Mouse (Mus musculus): ENCODE measurements around the gene Cfap157.

Cfap157 gene

GRCm38 (mm10) chr2:32749082-32749481, 35.1 kb downstream of the Cfap157 start:
- DNase-seq: no peak

DNA sequence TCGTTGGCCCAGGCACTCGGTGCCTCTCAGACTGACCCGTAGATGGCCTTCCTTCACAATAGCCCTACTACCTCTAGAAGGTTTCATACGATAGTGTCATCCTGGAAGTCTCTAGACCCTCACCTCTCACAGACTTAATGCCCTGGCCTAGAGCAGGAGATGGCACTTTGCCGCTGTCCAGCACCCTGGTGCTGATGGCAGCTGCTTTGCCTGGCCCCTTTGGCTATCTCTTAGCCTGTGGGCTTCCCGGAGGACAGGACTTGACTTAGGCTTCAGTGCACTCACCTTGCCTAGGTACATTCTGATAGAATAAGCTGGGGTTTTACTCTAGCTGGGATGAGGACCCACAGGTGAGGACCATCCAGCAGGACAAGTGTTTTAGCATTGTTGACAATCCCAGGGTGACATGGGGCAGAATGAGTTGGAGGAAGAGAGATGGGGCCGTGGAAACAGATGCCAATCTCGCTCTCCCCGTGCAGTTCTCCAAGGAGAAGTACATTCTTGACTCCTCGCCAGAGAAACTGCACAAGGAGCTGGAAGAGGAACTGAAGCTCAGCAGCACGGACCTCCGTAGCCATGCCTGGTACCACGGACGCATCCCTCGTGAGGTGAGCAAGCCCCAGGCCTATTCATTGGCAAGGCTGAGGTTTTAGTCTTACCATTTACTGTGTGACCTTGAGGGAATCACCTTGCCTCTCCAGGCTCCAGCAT, 39.8 kb downstream of the Cfap157 start:
- DNase-seq: peak; percentile 52 to 65

- DNase-seq: peak in 1 of 2 experiments; percentile 46
Observed at GRCm38 (mm10) chr2:32742173-32742531, 42.1 kb downstream of the Cfap157 start.

DNA sequence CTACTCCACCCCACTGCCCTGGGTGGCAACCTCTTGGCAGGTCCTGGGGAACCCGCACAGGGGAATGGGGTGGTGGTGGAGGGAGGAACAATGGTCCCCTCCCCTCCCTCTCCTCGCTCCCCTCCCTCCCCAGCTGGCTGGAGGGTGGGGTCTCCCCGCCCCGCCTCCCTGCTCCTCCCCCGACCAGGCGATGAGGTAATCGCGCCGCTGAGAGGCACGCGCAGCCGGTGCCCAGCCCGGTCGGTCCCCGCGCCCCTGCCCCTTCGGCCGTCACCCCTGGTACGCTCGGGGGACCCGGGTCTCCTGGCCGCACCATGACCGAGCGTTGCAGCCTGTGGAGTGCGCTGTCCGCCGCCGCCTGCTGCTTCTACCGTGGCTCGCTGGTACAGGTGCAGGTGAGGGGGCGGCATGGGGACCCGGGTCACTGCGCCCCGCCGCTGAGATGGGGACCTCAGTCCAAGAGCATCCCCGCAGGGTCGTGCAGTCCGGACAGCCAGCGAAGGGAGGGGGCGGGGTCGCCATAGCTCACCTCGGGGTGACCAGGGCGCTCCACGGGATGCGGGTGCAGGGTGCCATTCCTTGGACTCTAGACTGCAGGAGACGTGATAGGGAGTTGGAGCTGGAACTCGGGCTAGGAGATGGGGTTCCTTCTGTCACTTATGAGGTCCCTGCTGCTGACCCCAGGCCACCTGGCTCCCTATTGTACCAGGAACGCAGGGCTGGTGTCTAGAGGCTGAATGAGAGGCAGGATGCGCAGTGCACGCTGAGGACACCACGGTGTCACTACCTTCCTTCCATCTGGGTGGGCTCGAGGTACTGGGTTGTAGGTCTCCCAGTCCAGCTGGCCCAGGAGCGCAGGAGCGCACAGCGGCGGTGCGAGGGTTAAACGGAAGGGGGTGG, 42.7 kb downstream of the Cfap157 start:
- peak; percentile 59 to 66 for DNase-seq

GRCm38 (mm10) chr2:32740916-32741272, 43.3 kb downstream of the Cfap157 start, which contains the start of gene 6330409D20Rik:
6330409D20Rik (minus strand) TSS chr2:32741016.
- no peak for DNase-seq

GRCm38 (mm10) chr2:32739311-32739710, 44.9 kb downstream of the Cfap157 start:
- DNase-seq: no peak

GRCm38 (mm10) chr2:32737008-32737407, 47.2 kb downstream of the Cfap157 start:
- DNase-seq: no peak

- DNase-seq: no peak
Observed at GRCm38 (mm10) chr2:32736306-32736829, 47.9 kb downstream of the Cfap157 start.

DNA sequence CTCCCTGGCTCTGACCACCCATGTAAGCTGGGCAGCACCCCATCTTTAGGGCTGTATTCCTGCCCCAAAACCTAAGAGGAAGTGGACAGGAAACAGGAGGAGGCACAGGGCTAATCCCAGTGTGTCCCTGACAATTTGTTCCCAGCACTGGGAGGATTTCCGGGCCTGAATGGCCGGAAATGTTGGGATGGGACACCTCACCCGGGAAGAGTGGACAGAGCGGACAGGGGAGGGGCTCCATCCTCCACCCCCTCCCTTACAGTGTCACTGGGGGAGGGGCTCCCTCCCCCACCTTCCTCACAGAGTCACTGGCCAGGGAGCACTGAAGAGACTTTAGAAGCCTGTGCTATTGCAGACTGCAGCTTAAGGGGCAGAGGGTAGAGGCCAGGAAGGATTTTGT, 49.3 kb downstream of the Cfap157 start:
- DNase-seq: peak; percentile 65 to 81

DNA sequence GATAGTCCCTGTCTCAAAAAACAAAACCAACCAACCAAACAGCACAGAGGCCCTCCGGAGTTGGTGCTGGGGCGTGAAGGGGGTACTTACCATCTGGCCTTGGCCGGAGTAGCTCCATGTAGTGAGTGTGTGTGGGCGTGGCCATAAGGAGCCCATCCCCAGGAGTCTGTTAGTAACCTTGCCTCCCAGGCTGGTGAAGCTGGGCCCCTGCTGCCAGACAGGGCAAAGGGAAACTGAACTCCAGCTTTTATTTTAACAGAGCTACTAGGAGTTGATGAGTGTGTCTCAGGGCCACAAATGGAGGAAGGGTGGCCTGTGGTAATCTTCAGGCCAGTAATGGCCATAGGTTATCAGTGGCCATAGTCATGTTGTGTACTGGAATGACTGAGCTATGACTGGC, 49.7 kb downstream of the Cfap157 start:
- DNase-seq: peak in 1 of 2 experiments; percentile 61

DNA sequence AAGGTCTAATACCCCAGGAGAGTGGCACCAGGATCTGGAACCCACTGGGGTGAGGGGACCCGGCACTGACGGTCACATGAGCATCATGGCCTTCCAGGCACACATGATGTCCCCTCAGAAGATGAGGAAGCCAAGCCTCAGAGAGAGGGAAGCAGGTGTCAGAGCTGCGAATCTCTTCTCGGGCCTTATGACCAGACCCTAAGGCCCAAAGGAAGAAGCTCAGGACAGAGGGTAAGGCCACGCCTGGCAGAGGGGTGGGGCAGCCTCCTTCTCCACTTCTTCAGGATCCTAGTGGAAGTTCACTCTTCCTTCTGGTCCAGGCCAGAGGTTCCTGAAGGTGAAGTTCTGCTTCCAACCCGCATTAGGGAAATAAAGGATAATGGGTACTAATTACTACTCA, 51.5 kb downstream of the Cfap157 start:
- DNase-seq: no peak

- peak; percentile 45 to 60 for DNase-seq
Observed at GRCm38 (mm10) chr2:32731911-32732310, 52.3 kb downstream of the Cfap157 start.

GRCm38 (mm10) chr2:32730854-32731253, 53.4 kb downstream of the Cfap157 start:
- peak; percentile 70 to 82 for DNase-seq

DNA sequence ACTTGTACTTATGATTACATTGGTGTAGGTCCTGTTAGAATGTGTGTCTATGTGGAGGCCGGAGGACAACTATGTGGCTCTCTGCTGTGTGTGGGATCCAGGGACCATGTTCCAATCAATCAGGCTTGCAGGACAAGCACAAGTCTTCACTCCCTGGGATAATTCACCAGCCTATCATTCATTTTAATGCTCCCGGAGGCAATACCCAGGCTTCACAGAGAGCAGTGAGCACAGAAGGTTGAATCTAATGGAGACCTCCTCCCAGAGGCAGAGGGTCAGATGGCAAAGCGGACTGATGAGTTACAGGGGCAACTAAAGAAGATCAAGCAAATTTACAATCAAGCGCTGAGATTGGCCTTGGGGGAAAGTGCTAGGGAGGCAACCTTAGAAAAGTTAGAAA, 54.7 kb downstream of the Cfap157 start:
- no peak for DNase-seq

- DNase-seq: peak; percentile 69 to 79
Observed at GRCm38 (mm10) chr2:32728463-32728862, 55.8 kb downstream of the Cfap157 start.

DNA sequence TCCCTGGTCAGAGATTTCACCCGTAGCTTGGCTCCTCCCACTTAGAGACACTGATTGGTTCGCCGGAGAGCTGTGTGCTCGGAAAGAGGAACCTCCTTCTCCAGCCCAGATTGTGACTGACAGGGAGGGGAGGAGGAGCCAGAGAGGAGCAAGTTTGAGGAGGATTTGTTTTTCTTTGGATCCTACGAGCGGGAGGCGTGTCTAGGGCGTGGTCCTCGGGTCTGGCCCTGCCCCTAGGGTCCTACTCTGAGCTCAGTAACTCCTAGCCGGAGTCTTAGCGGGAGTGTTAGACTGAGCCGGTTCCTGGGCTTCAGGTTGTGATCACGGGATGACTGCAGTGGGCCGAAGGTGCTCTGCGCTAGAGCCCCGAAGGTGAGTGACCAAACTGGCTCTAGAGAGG, 56.8 kb downstream of the Cfap157 start:
- DNase-seq: peak; percentile 95 to 96

All from kidney, postnatal 4 days (tissue).